Mouse (Mus musculus): ENCODE results near the gene C130032M10Rik.

The C130032M10Rik gene

DNA sequence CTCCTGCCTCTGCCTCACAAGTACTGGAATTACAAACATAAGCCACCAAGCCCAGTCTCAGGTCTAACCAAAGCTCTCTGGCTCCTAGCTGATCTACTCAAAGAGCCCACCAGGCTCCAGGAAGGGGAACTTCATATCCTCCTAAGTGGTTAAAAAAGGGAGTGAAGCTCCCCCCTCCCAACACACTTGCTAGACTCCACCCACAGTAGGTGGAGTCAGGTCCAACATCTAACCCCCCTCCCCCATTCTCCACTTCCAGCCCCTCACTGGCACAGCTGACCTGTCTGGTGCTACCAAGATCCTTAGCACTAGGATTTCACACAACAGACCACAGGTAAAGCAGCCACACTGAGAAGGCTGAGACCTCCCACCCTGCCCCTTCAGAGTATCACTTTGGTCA lies 38.3 kb downstream of the C130032M10Rik start:
- DNase-seq, result no peak

DNA sequence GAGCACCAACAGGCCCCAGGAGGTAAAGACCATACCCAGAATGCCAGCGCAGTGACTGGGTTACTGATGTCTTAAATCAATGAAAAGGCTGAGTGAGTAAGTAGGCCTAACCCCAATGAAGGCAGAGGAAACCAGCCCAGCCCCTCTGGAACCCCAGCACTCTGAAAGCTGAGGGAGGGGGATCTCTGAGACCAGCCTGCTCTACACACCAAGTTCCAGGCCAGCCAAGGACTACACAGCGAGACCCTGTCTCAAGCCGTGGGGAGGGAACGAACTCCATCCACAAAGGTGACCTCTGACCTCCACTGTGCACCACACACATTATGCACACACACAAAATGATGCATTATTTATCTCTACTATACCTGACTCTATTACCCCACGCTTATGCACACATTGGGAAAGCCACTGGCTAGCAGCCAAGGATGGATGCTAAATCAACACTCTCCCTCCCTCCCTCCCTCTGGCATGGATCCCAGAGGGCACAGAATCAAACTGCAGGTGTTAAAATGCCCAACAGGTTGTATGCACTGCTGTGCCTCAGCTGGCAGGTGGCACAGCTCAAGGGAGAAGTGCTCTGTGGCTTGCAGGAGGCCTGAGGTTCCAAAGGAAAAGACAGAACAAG lies 39.0 kb downstream of the C130032M10Rik start:
- no peak for DNase-seq

DNA sequence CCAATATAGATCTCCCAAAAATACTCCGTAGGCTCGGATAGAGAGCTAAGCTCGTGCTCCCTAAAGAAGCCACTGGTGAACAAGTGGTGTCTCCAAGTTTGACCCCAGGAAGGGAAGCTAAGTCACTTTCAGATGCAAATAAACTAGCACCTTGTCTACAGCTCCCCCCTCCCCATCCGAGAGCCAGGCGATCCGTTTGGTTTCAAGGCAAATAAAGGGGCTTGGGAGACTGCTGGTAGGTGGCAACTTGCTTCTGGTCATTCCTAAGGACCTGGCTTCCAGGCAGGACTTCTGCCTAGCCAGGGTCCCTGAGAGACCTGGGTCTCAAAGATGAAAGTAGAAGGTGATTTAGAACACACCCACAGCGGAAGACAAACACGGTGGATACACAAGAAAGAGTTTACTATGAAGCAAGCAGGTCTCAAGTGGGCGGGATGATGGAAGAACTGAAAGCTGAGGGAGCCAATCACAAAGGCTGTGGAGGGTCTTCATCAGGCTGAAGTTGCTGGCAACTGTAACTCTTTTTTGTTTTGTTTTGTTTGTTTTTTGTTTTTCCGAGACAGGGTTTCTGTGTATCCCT lies 40.9 kb downstream of the C130032M10Rik start:
- no peak for DNase-seq

DNA sequence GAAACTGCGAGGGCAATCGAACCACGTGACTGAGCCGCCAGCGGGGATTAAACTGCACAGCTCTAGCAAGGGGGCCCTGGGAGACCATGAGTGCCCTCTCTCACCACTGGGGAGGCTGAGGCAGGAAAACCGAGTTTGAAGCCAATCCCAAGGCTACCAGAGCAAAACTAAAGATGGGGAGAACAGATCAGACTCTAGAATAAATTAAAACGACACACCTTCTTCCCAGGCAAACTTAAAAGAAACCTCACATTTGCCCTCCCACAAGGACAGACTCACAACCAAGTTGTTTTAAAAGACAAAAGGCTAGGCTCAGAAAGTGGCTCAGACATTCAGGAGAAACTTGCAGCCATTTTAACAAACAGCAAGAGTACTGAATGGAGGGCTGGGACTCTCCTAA lies 41.6 kb downstream of the C130032M10Rik start:
- no peak for DNase-seq

DNA sequence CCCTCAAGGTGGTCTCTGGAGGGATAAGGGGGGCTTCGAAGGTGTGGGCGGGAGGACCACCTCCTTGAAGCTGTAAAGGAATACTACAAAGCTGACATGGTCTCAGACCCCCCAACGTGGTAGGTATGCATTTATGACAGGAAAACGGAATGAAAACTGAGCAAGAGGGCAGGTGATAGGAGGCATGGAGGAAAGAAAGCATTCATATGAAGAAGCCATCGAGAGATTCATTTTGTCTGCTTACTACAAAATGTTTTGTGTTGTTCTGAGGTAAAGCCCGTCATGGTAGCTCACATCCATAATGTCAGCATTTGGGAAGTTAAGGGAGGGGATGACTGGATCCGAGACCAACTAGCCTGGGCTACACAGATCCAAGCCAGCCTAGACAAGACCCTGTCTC lies 44.6 kb downstream of the C130032M10Rik start:
- DNase-seq, result no peak

DNA sequence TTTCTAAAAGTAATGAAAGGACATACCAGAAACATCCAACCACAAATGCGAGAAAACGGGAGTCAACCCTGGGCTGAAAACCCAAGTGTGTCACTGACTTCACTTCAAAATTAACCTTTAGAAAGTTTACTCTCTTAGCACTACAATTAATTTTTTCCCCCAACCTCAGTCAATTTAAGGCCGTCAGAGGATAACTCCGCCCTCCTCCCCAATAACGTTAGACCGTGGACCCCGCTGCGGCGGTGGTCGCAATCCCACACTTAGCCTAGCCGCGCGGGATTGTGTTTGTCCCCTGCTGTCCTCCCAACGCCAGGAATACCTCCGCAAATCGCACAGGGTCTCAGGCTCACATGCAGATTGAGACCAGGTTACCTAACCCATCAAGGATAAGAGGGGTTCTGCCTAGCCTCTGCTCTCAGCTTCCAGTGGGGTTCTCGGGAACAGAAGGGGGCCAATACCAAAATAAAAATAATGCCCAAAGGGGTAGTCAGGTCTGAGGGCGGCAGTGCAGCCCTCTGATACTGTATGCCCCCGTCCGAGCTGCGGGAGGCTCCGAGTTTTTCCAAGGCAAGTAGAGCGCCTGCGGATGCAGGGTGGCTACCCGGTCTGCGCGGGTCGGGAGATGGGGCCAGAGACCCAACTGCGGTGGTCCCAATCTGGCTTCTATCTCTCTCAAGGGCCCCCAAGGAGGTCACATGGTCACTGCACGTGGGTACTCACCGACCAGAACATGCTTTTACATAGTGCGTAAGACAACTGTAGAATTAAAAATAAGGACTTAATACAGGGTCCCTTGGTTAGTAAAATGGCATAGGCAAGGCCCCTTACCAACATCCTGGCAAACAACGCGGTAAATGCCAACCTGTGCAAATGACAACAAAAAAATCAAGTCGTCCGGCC lies 45.5 kb downstream of the C130032M10Rik start:
- DNase-seq, result no peak

DNA sequence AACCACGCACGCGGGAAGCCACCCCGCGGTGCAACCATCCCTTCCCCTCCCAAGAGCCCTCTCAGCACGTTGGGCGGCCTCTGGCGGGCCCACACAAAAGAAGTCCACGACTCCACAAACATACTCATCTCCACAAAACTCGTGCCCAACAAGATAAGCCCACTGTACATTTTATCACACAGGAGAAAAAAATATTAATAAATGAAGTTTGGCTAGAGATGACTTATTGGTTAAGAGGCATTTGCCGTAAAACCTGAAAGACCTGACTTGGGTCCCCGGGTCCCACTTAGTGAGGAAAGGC lies 46.1 kb downstream of the C130032M10Rik start:
- DNase-seq, result no peak

DNA sequence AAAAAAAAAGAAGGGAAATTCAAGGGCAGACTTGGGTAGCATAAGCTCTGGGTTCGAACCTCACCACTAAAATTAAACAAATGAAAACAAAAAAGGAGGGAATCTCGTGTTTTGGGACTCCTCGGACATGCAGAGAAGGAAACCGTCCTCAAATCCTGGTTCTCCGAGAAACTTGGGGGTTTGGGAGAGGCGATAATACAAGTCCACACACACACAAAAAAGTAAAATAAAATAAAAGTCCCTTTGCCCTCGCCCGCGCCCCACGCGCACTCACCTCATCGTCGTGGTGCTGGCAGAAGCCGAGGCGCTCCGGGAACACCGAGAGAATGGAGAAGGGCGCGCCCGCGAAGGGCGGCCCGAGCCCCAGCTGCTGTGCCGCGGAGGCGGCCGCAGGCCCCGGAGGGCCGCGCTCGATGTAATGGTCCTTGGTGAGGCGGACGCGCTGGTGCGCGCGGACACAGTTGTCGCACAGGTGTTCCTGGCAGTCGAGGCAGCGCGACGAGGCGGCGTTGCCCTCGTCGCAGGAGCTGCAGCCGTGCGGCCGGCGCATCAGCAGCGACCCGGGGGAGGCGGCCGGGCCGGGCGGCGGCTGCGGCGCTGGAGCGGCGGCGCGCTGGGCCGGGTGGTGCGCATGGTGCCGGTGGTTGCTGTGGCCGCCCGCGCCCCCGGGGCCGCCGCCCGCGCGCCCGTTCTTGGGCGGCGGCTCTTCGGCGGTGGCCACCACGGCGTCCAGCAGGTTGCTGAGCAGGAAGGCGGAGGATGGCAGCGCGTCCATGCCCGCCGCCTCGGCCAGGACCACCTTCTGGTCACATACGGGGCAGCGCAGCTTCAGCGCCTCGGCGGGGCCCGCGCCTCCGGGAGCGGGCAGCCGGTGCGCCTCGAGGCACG lies 46.8 kb downstream of the C130032M10Rik start:
- no peak for DNase-seq

DNA sequence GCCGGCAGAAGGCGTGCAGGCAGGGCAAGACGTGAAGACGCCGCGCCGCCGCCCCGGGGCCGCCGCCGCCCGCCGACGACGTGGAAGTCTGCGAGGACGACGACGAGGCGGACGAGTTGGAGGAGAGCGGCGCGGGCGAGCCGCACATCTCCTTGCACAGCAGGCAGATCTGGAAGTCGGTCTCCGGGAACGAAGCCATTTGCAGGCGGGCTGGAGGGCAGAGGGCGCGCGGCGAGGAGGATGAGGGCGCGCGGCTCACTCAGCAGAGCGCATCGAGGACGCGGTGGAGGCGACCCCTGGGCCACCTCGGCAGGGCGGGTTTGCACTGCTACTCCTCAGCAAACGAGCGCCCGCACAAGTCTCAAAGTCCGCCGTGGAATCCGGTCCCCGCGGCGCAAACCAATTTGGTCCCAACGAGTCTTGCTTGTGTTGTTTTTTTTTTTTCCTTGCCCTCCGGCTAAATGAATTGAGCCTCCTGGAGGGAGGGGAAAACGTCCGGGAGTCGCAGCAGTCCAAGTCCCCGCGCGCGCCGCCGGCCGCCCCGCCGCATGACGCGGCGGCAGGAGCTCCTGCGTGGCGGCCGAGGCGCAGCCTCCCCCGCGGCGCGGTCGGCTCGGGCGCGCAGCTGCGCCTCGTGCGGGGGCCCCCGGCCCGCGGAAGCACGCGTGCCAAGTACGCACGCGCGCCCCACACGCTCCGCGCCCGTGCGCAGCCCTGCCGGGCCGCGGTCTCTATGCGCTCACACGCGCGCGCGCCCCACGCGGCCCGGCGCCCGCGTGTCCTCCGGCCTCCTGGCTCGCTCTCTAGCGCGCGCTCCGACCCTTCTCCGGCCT lies 47.6 kb downstream of the C130032M10Rik start:
- no peak for DNase-seq

DNA sequence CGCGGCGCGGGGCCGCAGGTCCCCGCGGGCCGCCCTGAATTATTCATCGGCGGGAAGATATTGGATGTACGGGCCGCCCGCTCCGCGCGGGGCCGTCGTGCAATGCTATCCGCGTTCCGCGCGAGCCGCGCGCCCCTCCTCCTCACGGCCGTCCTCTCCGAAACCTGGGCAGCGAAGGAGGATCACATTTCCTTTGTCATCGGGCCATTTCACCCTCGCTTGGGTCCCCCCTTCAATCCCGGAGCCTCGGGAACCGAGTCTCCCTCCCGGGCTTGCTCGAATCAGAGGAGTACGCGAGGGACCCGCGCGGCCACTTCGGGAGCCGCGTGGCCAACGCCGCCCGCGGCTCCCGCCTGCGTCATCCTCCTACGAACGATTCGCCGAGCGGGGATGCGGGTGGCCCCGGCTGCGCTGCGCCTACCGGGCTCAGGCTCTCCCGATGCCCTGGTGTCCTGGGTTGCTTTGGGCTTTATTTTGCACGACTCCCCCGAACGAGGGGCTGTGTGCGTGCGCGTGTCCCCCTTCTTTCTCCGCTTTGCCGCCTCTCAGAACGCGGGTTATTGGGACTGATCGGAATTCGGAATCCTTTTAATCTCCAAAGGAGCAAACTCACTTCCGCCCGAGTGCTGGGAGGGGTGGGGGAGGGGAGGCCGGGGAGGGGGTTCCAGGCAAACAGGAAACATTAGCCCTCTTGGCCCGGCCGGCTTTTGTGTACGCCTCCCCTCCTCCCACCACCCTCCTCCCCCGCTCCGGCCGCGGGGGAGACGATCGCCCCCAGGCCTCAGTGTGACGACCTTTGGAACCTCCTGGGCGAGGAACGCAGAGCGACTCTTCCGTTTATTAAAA lies 48.5 kb downstream of the C130032M10Rik start, which contains the start of gene Trim71:
Trim71 (minus strand) TSS at position 609 of the 846 bp plus-strand sequence.
- DNase-seq, result no peak

DNA sequence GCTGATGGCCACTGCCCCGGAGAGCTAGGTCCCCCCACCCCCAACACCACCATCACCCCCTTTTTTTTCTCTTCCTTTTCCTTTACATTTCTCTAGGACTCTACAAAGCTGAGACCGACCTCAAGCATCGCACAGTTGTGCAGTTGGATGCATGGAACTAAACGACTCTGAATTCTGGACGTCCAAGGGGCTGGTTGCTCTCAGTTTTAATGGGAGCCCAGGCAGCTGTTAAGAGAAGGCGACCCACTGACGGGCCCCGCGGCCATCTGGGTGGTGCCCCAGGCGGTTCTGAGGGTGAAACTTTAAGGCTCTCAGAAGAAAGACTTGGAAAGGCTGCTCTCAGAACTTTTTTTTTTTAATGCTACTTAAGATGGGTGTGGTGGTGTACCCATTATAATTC lies 49.2 kb downstream of the C130032M10Rik start:
- no peak for DNase-seq
